Mouse (Mus musculus) ES-Bruce4 (cell line): ENCODE measurements around the gene Strada. TPM values are rescaled to one million over a fixed set of nuclear protein-coding genes. Genes with fewer than 3 reads are reported as not detected.
"Not testable (repeated sequence)": the region's sequence is repeated elsewhere in the genome, so short reads cannot be mapped to it uniquely, and the experiment has no call there.

Source experiments
- H3K27ac ChIP-seq: 2 replicates; pipeline ENCODE4 v1.5.1; 2012; ENCODE audit warnings: low read length, inconsistent platforms; ENCODE audit not compliant: insufficient read depth
- H3K27me3 ChIP-seq: 2 replicates; pipeline ENCODE4 v1.6.1; 2012; ENCODE audit warnings: mild to moderate bottlenecking, low read length, inconsistent platforms; ENCODE audit not compliant: control insufficient read depth, poor library complexity, insufficient read depth, severe bottlenecking
- H3K36me3 ChIP-seq: 2 replicates; pipeline ENCODE4 v1.6.1; 2012; ENCODE audit warnings: inconsistent platforms, mild to moderate bottlenecking, low read length, moderate library complexity; ENCODE audit not compliant: control insufficient read depth, poor library complexity, insufficient read depth, severe bottlenecking
- H3K4me1 ChIP-seq: one replicate; pipeline ENCODE4 v1.8.1; 2011; ENCODE audit warnings: low read length; ENCODE audit not compliant: control insufficient read depth, insufficient read depth
- H3K4me3 ChIP-seq: 2 replicates; pipeline ENCODE4 v1.5.1; 2011; ENCODE audit warnings: low read depth, mild to moderate bottlenecking, low read length
- H3K9ac ChIP-seq: 2 replicates; pipeline ENCODE4 v1.6.1; 2012; ENCODE audit warnings: low read depth, mild to moderate bottlenecking, inconsistent platforms; ENCODE audit not compliant: poor library complexity, severe bottlenecking
- H3K9me3 ChIP-seq: replicated peaks from 2 replicates; pipeline ENCODE4 v1.6.1; 2012; ENCODE audit warnings: mild to moderate bottlenecking, low read length, inconsistent platforms; ENCODE audit not compliant: control insufficient read depth, poor library complexity, insufficient read depth, severe bottlenecking
- CTCF ChIP-seq: IDR thresholded peaks from one replicate; pipeline ENCODE4 v1.8.1; 2011; ENCODE audit warnings: low read depth, low read length
- EP300 ChIP-seq: IDR thresholded peaks from 2 replicates; pipeline ENCODE4 v1.6.1; 2011; ENCODE audit warnings: low read depth, low read length; ENCODE audit not compliant: insufficient read depth
- POLR2A ChIP-seq: IDR thresholded peaks from one replicate; pipeline ENCODE4 v1.8.1; 2011; ENCODE audit warnings: low read length; ENCODE audit not compliant: insufficient read depth
- polyA plus RNA-seq: library from polyadenylated mRNA; stranded (reverse); fragments of >200 nt; gene quantifications from 2 replicates; pipeline ENCODE4 v1.2.4, GENCODE M21; 2011; ENCODE audit warnings: low read depth; ENCODE audit not compliant: missing spikeins, insufficient read depth, insufficient read length

Strada gene
- polyA plus RNA-seq, result 29.8 and 34.2 TPM in 2 replicates

GRCm38 (mm10) chr11:106202123-106202465 is at the start of gene Strada:
Gene Strada, minus strand, starts transcription at chr11:106202168.
- H3K9ac ChIP-seq, result no peak within 1 kb of the TSS
- H3K9me3 ChIP-seq, result no peaks in the 10 kb centered on the region
- H3K36me3 ChIP-seq, result peaks cover 53% of the 10 kb centered on the region
- no peak within 1 kb of the TSS; the same call in 1 of the 2 replicates for H3K27ac ChIP-seq
- H3K4me1 ChIP-seq, result no peaks in the 10 kb centered on the region
- no peaks in the 10 kb centered on the region for H3K27me3 ChIP-seq
- no peak within 1 kb of the TSS for H3K4me3 ChIP-seq
- TF ChIP-seq EP300, result no peak
- TF ChIP-seq POLR2A, result no peak
- no peak for TF ChIP-seq CTCF

- H3K36me3 ChIP-seq, result peaks cover 96% of the 10 kb centered on the region
- no peaks in the 10 kb centered on the region for H3K27me3 ChIP-seq
- no peaks in the 10 kb centered on the region for H3K4me1 ChIP-seq
- no peak overlapping the region for H3K4me3 ChIP-seq
- no peak for TF ChIP-seq POLR2A
- no peak for TF ChIP-seq CTCF
- no peak for TF ChIP-seq EP300
- H3K27ac ChIP-seq, result no peak overlapping the region
- no peak overlapping the region for H3K9ac ChIP-seq
- peaks cover 6% of the 10 kb centered on the region for H3K9me3 ChIP-seq
Observed at GRCm38 (mm10) chr11:106249326-106249725, 47.4 kb upstream of the Strada start.

- Histone ChIP-seq H3K9ac (no peak overlapping the region), H3K9me3 (peaks cover 6% of the 10 kb centered on the region), H3K27me3 (no peaks in the 10 kb centered on the region), H3K27ac (no peak overlapping the region), H3K36me3 (peaks cover 91% of the 10 kb centered on the region), H3K4me3 (no peak overlapping the region), H3K4me1 (no peaks in the 10 kb centered on the region)
- no peak for TF ChIP-seq EP300
- TF ChIP-seq CTCF, result peak; percentile 24
- no peak for TF ChIP-seq POLR2A
Observed at GRCm38 (mm10) chr11:106246834-106247233, 44.9 kb upstream of the Strada start.

- not testable (repeated sequence) for H3K27me3 ChIP-seq, H3K4me1 ChIP-seq, H3K4me3 ChIP-seq, H3K9ac ChIP-seq, H3K27ac ChIP-seq, H3K9me3 ChIP-seq
- H3K36me3 ChIP-seq, result peaks cover 60% of the 10 kb centered on the region
Observed at GRCm38 (mm10) chr11:106233978-106234377, 32.0 kb upstream of the Strada start.

- no peak overlapping the region for H3K4me3 ChIP-seq
- no peak overlapping the region for H3K27ac ChIP-seq
- H3K27me3 ChIP-seq, result no peaks in the 10 kb centered on the region
- TF ChIP-seq CTCF (no peak), EP300 (no peak), POLR2A (no peak)
- H3K4me1 ChIP-seq, result no peaks in the 10 kb centered on the region
- no peak overlapping the region for H3K9ac ChIP-seq
- H3K36me3 ChIP-seq, result peaks cover 14% of the 10 kb centered on the region
- H3K9me3 ChIP-seq, result no peaks in the 10 kb centered on the region
Observed at GRCm38 (mm10) chr11:106220603-106221002, 18.6 kb upstream of the Strada start.

- H3K27me3 ChIP-seq, result no peaks in the 10 kb centered on the region
- no peaks in the 10 kb centered on the region for H3K9me3 ChIP-seq
- TF ChIP-seq EP300, result no peak; the same call in 1 of the 2 replicates
- peak; percentile 76 for TF ChIP-seq POLR2A
- H3K27ac ChIP-seq, result peak within 1 kb of the TSS; percentile 85
- peak within 1 kb of the TSS; percentile 97 for H3K4me3 ChIP-seq
- H3K4me1 ChIP-seq, result peaks cover 3% of the 10 kb centered on the region
- H3K9ac ChIP-seq, result peak within 1 kb of the TSS; percentile 95
- H3K36me3 ChIP-seq, result peaks cover 8% of the 10 kb centered on the region
Observed at GRCm38 (mm10) chr11:106216730-106217490, 14.9 kb upstream of the Strada start, which contains the start of gene Ddx42. Gene Ddx42, plus strand, starts transcription at chr11:106216926.
